Mouse (Mus musculus): ENCODE results near the gene Tcf12.

DNA sequence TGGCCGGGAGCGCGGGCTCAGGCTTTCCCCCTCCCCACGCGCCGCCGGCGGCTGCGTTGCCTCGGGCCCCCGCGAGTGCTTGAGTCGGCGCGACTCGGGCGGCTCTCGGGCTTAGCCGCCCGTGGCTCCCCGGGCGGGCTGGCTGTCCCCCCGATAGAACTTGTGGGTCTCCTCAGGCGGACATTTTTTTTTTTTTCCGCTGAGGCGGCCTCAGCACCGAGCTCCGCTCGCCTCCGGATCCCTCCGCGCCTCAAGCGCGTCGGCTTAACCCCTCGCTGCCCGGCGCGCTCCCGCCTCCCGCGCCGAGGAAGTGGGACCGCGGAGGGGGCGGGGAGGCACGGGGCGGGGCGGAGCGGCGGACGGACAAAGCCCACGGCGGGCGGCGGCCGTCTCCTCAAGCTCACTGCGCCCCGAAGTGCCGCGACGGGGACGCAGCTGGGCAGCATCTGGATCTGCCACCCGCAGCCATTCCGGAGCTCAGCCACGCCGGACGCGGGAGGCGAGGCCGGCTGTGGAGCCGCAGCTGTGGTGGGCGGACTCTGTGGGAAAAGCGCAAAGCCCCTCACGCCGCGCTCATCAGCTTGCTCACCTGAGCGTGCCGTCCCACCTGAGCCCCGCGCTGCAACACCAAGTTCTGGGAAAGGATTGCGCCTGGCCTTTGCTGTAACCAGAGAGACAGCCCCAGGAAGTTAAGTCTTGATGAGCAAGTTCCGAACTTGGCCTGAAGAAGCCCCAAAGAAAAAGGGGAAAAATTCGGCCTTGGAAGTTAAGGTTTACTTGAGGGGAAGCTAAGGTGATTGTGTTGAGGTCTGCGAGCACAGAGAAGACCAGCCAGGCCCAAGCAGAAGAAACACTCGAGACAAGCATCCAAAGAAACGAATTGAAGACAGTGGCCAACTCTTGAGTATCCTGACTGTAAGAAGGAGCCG lies at the start of gene Tcf12:
- TF ChIP-seq CTCF (IDR thresholded peaks at IDR 0.05; ENCODE audit: borderline replicate concordance, insufficient read depth, low read length) (no peak), POLR2A (IDR thresholded peaks at IDR 0.05; ENCODE audit: low read depth, low read length) (peak; percentile 61)
